Mouse (Mus musculus): ENCODE data around the gene Enox1. TPM values are rescaled to one million over a fixed set of nuclear protein-coding genes. Genes with fewer than 3 reads are reported as not detected.
A peak's percentile ranks its signal among the peaks of the same experiment; 100 is the strongest.

Enox1 gene
- polyA plus RNA-seq (2012; rRNA removed) = 34.3 and 34.9 TPM in 2 replicates

- DNase-seq (ENCODE audit: low read depth) = peak; percentile 98
- no peak for TF ChIP-seq CTCF (IDR thresholded peaks at IDR 0.05; ENCODE audit: borderline replicate concordance, extremely low read depth, insufficient read depth, insufficient read length)
- TF ChIP-seq POLR2A (IDR thresholded peaks at IDR 0.05; ENCODE audit: borderline replicate concordance, extremely low read depth, insufficient read depth, insufficient read length, poor library complexity, severe bottlenecking) = peak; percentile 72
Measured at GRCm38 (mm10) chr14:77156222-77156910, at the start of gene Enox1. Gene Enox1, plus strand, starts transcription at chr14:77156763.

DNA sequence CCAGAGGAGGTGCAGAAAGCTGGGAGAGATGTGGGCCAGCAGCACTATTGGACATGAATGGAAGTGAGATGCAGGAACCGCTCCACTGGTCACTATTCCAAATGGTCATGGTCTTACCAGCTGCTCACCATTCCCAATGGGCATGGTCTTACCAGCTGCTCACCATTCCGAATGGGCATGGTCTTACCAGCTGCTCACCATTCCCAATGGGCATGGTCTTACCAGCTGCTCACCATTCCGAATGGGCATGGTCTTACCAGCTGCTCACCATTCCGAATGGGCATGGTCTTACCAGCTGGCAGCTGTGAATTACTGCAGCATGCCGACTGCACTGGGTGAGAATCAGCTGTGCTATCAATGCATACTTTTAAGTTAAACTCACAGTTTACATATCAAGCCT, 45.9 kb upstream of the Enox1 start:
- peak; percentile 11 for DNase-seq (ENCODE audit: low read depth)

DNA sequence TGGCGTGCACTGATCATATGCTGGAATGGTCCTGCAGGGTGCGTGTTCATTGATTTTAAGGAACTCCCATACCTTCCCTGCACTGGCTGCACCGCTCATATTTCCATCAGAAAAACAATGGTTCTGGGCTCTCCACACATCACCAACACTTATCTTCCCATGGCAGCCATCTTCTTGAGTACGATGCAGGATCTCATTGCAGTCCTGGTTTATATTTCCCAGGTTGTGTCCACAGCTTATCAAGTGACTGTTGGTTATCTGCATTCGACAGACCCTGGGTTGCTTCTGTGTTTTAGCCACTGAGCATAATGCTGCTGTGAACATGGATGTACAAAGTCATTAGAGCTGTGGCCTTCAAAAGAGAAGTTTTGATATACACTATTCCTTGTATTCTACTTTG, 26.0 kb upstream of the Enox1 start:
- no peak for DNase-seq (ENCODE audit: low read depth)
- TF ChIP-seq POLR2A (IDR thresholded peaks at IDR 0.05; ENCODE audit: borderline replicate concordance, extremely low read depth, insufficient read depth, insufficient read length, poor library complexity, severe bottlenecking) = no peak
- TF ChIP-seq CTCF (IDR thresholded peaks at IDR 0.05; ENCODE audit: borderline replicate concordance, extremely low read depth, insufficient read depth, insufficient read length) = no peak

GRCm38 (mm10) chr14:77136936-77137335, 19.6 kb upstream of the Enox1 start:
- peak; percentile 60 for DNase-seq (ENCODE audit: low read depth)
- TF ChIP-seq CTCF (IDR thresholded peaks at IDR 0.05; ENCODE audit: borderline replicate concordance, extremely low read depth, insufficient read depth, insufficient read length) (no peak), POLR2A (IDR thresholded peaks at IDR 0.05; ENCODE audit: borderline replicate concordance, extremely low read depth, insufficient read depth, insufficient read length, poor library complexity, severe bottlenecking) (no peak)

DNA sequence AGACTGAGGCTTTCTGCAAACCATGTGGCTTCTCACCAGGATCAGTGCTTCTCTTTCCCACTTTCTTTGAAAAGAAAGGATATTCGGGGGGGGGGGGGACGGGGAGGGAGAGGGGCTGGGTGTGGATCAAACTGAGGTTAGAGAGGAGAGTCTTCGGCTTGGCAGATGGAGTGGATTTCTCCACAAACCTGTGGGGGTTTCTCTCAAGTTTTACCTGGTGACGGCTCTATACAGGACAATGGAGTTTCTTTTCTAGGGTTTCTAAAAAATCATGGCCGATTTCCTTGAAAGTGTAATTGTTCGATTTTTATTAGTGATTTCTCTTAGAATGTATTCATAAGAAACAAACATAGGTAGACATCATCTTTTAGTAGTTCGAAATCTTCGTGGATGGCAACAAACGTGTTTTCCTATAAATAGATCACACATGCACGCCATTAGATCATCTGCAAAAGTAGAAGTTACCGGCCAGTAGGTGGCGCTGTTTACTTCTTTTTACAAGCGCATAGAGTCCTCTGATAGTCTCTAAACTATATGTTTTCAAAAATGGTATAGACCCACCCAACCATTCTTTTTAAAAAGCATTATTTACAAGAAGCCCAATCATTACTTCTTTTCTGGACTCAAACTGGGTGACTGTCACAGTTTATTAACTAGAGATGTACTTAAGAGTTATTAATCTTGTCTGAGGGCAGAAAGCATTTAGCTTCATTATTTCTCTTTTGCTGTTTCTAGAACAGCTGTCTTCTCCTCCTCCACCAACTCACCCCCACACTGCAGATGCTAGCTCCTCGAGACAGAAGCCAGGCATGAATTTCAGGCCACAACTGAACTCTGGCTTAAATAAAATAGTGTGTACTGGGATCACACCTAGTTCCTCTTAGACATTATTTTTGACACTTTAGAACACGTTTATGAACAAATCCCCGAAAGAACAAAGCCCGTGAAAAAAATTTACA, 15.0 kb upstream of the Enox1 start:
- peak; percentile 96 for DNase-seq (ENCODE audit: low read depth)
- TF ChIP-seq CTCF (IDR thresholded peaks at IDR 0.05; ENCODE audit: borderline replicate concordance, extremely low read depth, insufficient read depth, insufficient read length) (peak; percentile 60; the same call in 1 of the 2 replicates), POLR2A (IDR thresholded peaks at IDR 0.05; ENCODE audit: borderline replicate concordance, extremely low read depth, insufficient read depth, insufficient read length, poor library complexity, severe bottlenecking) (no peak)

- no peak for TF ChIP-seq POLR2A (IDR thresholded peaks at IDR 0.05; ENCODE audit: borderline replicate concordance, extremely low read depth, insufficient read depth, insufficient read length, poor library complexity, severe bottlenecking)
- no peak for TF ChIP-seq CTCF (IDR thresholded peaks at IDR 0.05; ENCODE audit: borderline replicate concordance, extremely low read depth, insufficient read depth, insufficient read length)
- DNase-seq (ENCODE audit: low read depth) = no peak
Measured at GRCm38 (mm10) chr14:77145103-77145502, 11.5 kb upstream of the Enox1 start.

GRCm38 (mm10) chr14:77147635-77148034, 8.9 kb upstream of the Enox1 start:
- DNase-seq (ENCODE audit: low read depth) = no peak
- TF ChIP-seq CTCF (IDR thresholded peaks at IDR 0.05; ENCODE audit: borderline replicate concordance, extremely low read depth, insufficient read depth, insufficient read length) (no peak), POLR2A (IDR thresholded peaks at IDR 0.05; ENCODE audit: borderline replicate concordance, extremely low read depth, insufficient read depth, insufficient read length, poor library complexity, severe bottlenecking) (no peak)

DNA sequence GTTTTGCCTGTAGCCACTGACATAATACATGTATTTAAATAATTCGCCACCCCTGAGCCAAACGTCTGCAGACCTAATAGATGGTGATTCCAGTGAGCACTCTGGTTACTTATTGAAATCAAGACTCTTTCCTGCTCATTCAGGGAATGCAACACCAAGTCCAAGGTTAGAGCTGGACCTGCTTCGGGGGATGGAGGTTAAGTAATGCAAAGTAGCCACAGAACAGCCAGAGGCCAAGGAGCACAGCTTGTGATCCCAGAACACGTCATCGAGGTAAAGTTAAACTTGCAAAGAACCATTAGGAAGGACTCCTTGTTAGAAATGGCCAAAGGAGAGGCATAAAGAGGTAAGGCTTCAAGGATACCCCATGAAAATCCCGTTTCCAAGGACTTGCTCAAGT, 6.0 kb upstream of the Enox1 start:
- TF ChIP-seq POLR2A (IDR thresholded peaks at IDR 0.05; ENCODE audit: borderline replicate concordance, extremely low read depth, insufficient read depth, insufficient read length, poor library complexity, severe bottlenecking) (no peak), CTCF (IDR thresholded peaks at IDR 0.05; ENCODE audit: borderline replicate concordance, extremely low read depth, insufficient read depth, insufficient read length) (no peak)
- peak; percentile 14 for DNase-seq (ENCODE audit: low read depth)

DNA sequence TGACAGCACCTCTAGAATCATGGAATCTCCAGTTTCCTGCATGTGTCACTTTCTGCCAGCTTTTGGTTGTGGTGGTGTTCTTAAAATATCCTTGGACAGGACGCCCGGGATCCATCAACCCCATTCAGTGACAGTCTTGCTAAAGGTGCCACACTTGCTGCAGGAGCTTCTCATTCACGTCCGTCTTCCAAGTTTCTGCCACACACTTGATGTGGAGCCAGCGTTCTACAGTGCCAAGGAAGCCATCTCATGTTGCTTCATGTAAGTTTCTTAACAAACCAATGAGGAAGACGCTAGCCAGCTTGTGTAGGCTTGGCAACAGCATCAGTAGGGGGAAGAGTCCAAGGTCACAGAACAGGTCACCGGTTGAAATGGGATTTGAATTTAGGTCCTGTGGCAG, 5.1 kb upstream of the Enox1 start:
- TF ChIP-seq POLR2A (IDR thresholded peaks at IDR 0.05; ENCODE audit: borderline replicate concordance, extremely low read depth, insufficient read depth, insufficient read length, poor library complexity, severe bottlenecking) (no peak), CTCF (IDR thresholded peaks at IDR 0.05; ENCODE audit: borderline replicate concordance, extremely low read depth, insufficient read depth, insufficient read length) (no peak)
- DNase-seq (ENCODE audit: low read depth) = peak; percentile 34

- DNase-seq (ENCODE audit: low read depth) = no peak
- no peak for TF ChIP-seq CTCF (IDR thresholded peaks at IDR 0.05; ENCODE audit: borderline replicate concordance, extremely low read depth, insufficient read depth, insufficient read length)
- no peak for TF ChIP-seq POLR2A (IDR thresholded peaks at IDR 0.05; ENCODE audit: borderline replicate concordance, extremely low read depth, insufficient read depth, insufficient read length, poor library complexity, severe bottlenecking)
Measured at GRCm38 (mm10) chr14:77156911-77157504, 445 bp downstream of the Enox1 start.

GRCm38 (mm10) chr14:77157505-77157911, 945 bp downstream of the Enox1 start:
- no peak for TF ChIP-seq POLR2A (IDR thresholded peaks at IDR 0.05; ENCODE audit: borderline replicate concordance, extremely low read depth, insufficient read depth, insufficient read length, poor library complexity, severe bottlenecking)
- no peak for TF ChIP-seq CTCF (IDR thresholded peaks at IDR 0.05; ENCODE audit: borderline replicate concordance, extremely low read depth, insufficient read depth, insufficient read length)
- DNase-seq (ENCODE audit: low read depth) = peak; percentile 90

Data from brain, embryonic 14.5 days (tissue).